Mouse (Mus musculus) forebrain, embryonic 11.5 days (tissue): ENCODE measurements around the gene Otos. TPM values are rescaled to one million over a fixed set of nuclear protein-coding genes. Genes with fewer than 3 reads are reported as not detected.

Experiments
- ATAC-seq: fragments of 200-750 bp; cut with Nextera tagmentation; replicated peaks from 2 replicates; pipeline ENCODE4 v1.8.0; 2017; ENCODE audit warnings: moderate TSS enrichment; ENCODE audit not compliant: low FRiP score
- DNase-seq: peaks from one replicate; pipeline ENCODE4 v3.0.0-alpha.2; 2017; ENCODE audit warnings: low spot score
- H3K27ac ChIP-seq: fragments of 300-500 bp; sonication (generic); 2 replicates; pipeline ENCODE4 v1.5.1; 2014; ENCODE audit warnings: low read depth, low read length
- H3K27me3 ChIP-seq: fragments of 300-500 bp; sonication (generic); 2 replicates; pipeline ENCODE4 v1.6.1; 2014; ENCODE audit warnings: mild to moderate bottlenecking, low read length, mixed read lengths; ENCODE audit not compliant: control insufficient read depth, insufficient read depth
- H3K36me3 ChIP-seq: fragments of 300-500 bp; sonication (generic); 2 replicates; pipeline ENCODE4 v1.6.1; 2014; ENCODE audit warnings: mild to moderate bottlenecking, low read length, moderate library complexity, mixed read lengths; ENCODE audit not compliant: control insufficient read depth, insufficient read depth
- H3K4me1 ChIP-seq: fragments of 300-500 bp; sonication (generic); replicated peaks from 2 replicates; pipeline ENCODE4 v1.6.1; 2014; ENCODE audit warnings: low read length, mixed read lengths; ENCODE audit not compliant: control insufficient read depth, insufficient read depth
- H3K4me2 ChIP-seq: fragments of 300-500 bp; sonication (generic); 2 replicates; pipeline ENCODE4 v1.6.1; 2014; ENCODE audit warnings: low read depth, mild to moderate bottlenecking, low read length, moderate library complexity, mixed read lengths; ENCODE audit not compliant: severe bottlenecking
- H3K4me3 ChIP-seq: fragments of 300-500 bp; sonication (generic); 2 replicates; pipeline ENCODE4 v1.5.1; 2014; ENCODE audit warnings: low read depth, low read length
- H3K9ac ChIP-seq: fragments of 300-500 bp; sonication (generic); 2 replicates; pipeline ENCODE4 v1.6.1; 2014; ENCODE audit warnings: low read length
- H3K9me3 ChIP-seq: fragments of 300-500 bp; sonication (generic); 2 replicates; pipeline ENCODE4 v1.6.1; 2016; ENCODE audit warnings: low read length, mixed read lengths; ENCODE audit not compliant: control insufficient read depth
- WGBS: fragments of 180-500 bp; shearing (Covaris S2); extraction: QIAGEN DNeasy Blood & Tissue Kit; methylation state at CpG from one replicate; pipeline ENCODE4 v1.1.7; 2014; 5-methylcytosine and 5-hydroxymethylcytosine counted together
- polyA plus RNA-seq: library from polyadenylated mRNA; unstranded; fragments of >200 nt; fragmentation: Nextera tagmentation; extraction: Ambion mirVana; gene quantifications from 2 replicates; pipeline ENCODE4 v1.2.1, GENCODE M21; 2014

Otos gene
- polyA plus RNA-seq, 1 experiment from 2014 or later: not detected

- peaks cover 6% of the 10 kb centered on the region; the same call in 1 of the 2 replicates for H3K4me1 ChIP-seq
- no peak overlapping the region for H3K9ac ChIP-seq
- WGBS: 83% methylated on average over 4 of the region's 4 CpGs
- ATAC-seq: no peak
- H3K27ac ChIP-seq: no peak overlapping the region
- no peaks in the 10 kb centered on the region for H3K9me3 ChIP-seq
- H3K4me3 ChIP-seq: no peak overlapping the region
- no peaks in the 10 kb centered on the region for H3K36me3 ChIP-seq
- no peak overlapping the region for H3K4me2 ChIP-seq
- no peaks in the 10 kb centered on the region for H3K27me3 ChIP-seq
- DNase-seq: peak; percentile 30
Measured at GRCm38 (mm10) chr1:92643691-92644090, 5.0 kb downstream of the Otos start.

DNA sequence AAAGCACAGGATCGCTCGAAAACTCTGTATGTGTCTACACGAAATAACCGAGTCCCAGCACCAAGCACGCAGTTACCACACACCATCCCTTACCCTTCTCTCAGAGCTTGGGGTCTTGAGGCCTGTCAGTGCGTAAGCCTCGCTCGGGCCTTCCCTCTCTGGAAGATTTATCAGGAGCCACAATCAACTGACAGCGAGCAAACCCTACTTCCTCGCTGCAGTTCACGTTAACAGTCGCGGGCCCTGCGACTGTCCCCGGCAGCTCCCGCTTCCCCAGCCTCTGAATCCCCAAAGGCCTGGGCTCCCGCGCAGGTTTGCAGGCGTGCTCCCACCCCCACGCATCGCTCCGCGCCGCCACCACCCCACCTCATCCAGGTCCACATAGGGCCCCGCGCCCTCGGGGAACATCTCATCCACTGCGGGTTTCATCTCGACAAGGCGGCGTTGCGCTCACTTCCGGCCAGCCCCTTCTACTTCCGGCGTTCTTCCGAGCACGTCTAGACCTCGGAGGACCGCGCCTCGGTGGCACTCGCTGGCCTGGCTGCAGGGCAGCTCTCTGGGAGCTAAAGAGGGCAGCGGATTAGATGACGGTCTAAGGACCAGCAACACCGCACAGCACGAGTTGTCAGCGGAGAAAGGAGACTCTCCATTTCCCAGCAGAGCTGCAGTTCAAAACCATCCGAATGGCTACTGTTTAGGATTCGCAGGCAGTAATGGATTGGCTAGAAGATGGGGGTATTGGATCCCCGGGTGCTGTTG, 6.9 kb downstream of the Otos start, which contains the start of gene Cops9:
Gene Cops9, minus strand, starts transcription at position 472 of the 759 bp plus-strand sequence.
- H3K27ac ChIP-seq: no peak within 1 kb of the TSS
- WGBS: 2% methylated on average over 50 of the region's 50 CpGs
- H3K4me3 ChIP-seq: peak within 1 kb of the TSS; percentile 78
- DNase-seq: peak; percentile 93
- peaks cover 1% of the 10 kb centered on the region; the same call in 1 of the 2 replicates for H3K36me3 ChIP-seq
- H3K4me1 ChIP-seq: peaks cover 6% of the 10 kb centered on the region; the same call in 1 of the 2 replicates
- H3K9ac ChIP-seq: peak within 1 kb of the TSS; percentile 91
- H3K9me3 ChIP-seq: no peaks in the 10 kb centered on the region
- peak within 1 kb of the TSS; percentile 80 for H3K4me2 ChIP-seq
- H3K27me3 ChIP-seq: no peaks in the 10 kb centered on the region
- ATAC-seq: peak; percentile 92

DNA sequence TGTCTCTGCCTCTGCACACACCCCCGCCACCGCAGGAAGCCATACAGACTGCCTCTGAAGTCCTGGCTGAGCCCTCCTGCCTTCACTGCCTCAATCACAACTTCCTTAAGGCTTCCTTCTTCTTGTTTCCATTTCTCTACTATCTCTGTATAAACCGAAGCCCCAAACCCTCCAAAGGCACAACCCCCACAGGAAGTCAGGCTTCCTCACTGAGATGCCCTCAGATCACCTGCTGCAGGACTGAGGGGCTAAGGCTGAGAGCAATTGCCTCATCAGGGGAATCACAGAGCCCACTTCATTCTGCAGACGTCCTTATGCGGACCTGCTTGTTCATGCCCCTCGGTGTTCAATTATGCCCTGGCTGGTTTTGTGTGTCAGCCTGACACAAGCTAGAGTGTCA, 8.2 kb downstream of the Otos start:
- ATAC-seq: no peak
- H3K4me2 ChIP-seq: no peak overlapping the region; the same call in 1 of the 2 replicates

GRCm38 (mm10) chr1:92638736-92639135, 9.9 kb downstream of the Otos start:
- no peak overlapping the region for H3K27ac ChIP-seq
- peaks cover 4% of the 10 kb centered on the region; the same call in 1 of the 2 replicates for H3K36me3 ChIP-seq
- H3K4me2 ChIP-seq: no peak overlapping the region
- DNase-seq (no peak), ATAC-seq (no peak)
- H3K9ac ChIP-seq: no peak overlapping the region
- H3K9me3 ChIP-seq: no peaks in the 10 kb centered on the region
- H3K4me3 ChIP-seq: no peak overlapping the region
- WGBS: 97% methylated on average over 4 of the region's 4 CpGs
- H3K27me3 ChIP-seq: no peaks in the 10 kb centered on the region
- peaks cover 8% of the 10 kb centered on the region; the same call in 1 of the 2 replicates for H3K4me1 ChIP-seq

More for the DNA sequence above, 8.2 kb downstream of the Otos start:
- no peak overlapping the region for H3K9ac ChIP-seq
- no peaks in the 10 kb centered on the region for H3K9me3 ChIP-seq
- peaks cover 4% of the 10 kb centered on the region; the same call in 1 of the 2 replicates for H3K36me3 ChIP-seq
- WGBS: 88% methylated on average over 6 of the region's 6 CpGs
- peaks cover 6% of the 10 kb centered on the region; the same call in 1 of the 2 replicates for H3K4me1 ChIP-seq
- DNase-seq: no peak
- H3K27ac ChIP-seq: no peak overlapping the region
- H3K4me3 ChIP-seq: no peak overlapping the region
- H3K27me3 ChIP-seq: no peaks in the 10 kb centered on the region

GRCm38 (mm10) chr1:92638181-92638580, 10.5 kb downstream of the Otos start:
- no peak overlapping the region for H3K27ac ChIP-seq
- H3K27me3 ChIP-seq: no peaks in the 10 kb centered on the region
- H3K36me3 ChIP-seq: peaks cover 4% of the 10 kb centered on the region; the same call in 1 of the 2 replicates
- no peak for ATAC-seq
- no peak overlapping the region for H3K4me2 ChIP-seq
- 92% methylated on average over 3 of the region's 3 CpGs for WGBS
- H3K4me3 ChIP-seq: no peak overlapping the region
- H3K4me1 ChIP-seq: peaks cover 8% of the 10 kb centered on the region; the same call in 1 of the 2 replicates
- no peaks in the 10 kb centered on the region for H3K9me3 ChIP-seq
- peak; percentile 21 for DNase-seq
- H3K9ac ChIP-seq: no peak overlapping the region

DNA sequence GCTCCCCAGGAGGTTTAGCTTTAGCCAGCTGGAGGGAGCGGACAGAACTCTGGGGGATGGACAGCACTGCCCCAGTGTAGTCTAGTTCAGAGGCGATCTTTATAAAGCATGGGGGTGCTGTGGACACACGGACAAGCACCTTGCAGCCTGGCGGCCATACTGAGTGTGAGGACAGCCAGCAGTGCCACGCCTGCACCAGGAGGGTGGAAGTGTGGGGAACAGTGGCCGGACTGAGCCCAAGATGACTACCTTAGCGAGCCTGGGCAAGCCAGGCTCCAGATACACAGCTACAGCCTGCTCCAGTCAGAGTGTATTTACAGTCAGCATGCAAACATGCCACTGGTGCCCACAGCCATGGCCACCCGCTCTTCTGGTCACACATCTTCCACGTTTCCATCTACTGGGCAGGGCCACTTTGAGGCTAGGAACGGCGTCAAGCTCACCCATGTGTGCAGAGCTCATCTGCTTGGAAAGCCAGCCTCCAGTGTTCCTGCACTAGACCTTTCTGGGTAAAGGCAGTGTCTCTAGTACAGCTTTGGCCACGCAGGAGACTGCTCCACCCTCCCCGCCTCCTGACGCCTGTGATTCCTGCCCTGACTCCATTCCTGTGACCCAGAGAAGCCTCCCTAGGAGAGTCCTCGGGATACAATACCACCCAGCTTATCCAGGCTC, 11.0 kb downstream of the Otos start:
- peak; percentile 44 for DNase-seq
- Histone ChIP-seq H3K9me3 (no peaks in the 10 kb centered on the region), H3K9ac (no peak overlapping the region), H3K4me3 (no peak overlapping the region), H3K27me3 (no peaks in the 10 kb centered on the region), H3K4me2 (no peak overlapping the region), H3K27ac (no peak overlapping the region), H3K4me1 (peaks cover 8% of the 10 kb centered on the region; the same call in 1 of the 2 replicates), H3K36me3 (peaks cover 4% of the 10 kb centered on the region; the same call in 1 of the 2 replicates)
- WGBS: 89% methylated on average over 15 of the region's 15 CpGs
- no peak for ATAC-seq

GRCm38 (mm10) chr1:92636676-92637075, 12.0 kb downstream of the Otos start:
- DNase-seq: peak; percentile 25
- Histone ChIP-seq H3K36me3 (peaks cover 4% of the 10 kb centered on the region; the same call in 1 of the 2 replicates), H3K9ac (no peak overlapping the region), H3K4me2 (no peak overlapping the region), H3K4me3 (no peak overlapping the region), H3K4me1 (peaks cover 8% of the 10 kb centered on the region; the same call in 1 of the 2 replicates), H3K27me3 (no peaks in the 10 kb centered on the region), H3K27ac (no peak overlapping the region), H3K9me3 (no peaks in the 10 kb centered on the region)
- no peak for ATAC-seq
- WGBS: 95% methylated on average over 11 of the region's 11 CpGs

- no peak overlapping the region for H3K27ac ChIP-seq
- WGBS: 87% methylated on average over 8 of the region's 8 CpGs
Measured at GRCm38 (mm10) chr1:92636015-92636414, 12.6 kb downstream of the Otos start.

More at GRCm38 (mm10) chr1:92636015-92636414, 12.6 kb downstream of the Otos start:
- Histone ChIP-seq H3K9me3 (no peaks in the 10 kb centered on the region), H3K4me2 (no peak overlapping the region), H3K4me1 (peaks cover 8% of the 10 kb centered on the region; the same call in 1 of the 2 replicates), H3K4me3 (no peak overlapping the region), H3K27me3 (no peaks in the 10 kb centered on the region), H3K36me3 (peaks cover 4% of the 10 kb centered on the region; the same call in 1 of the 2 replicates), H3K9ac (no peak overlapping the region)
- no peak for ATAC-seq
- DNase-seq: peak; percentile 44
